Mouse (Mus musculus): ENCODE measurements around the gene Lrrc17.
"Not testable (repeated sequence)": the region's sequence is repeated elsewhere in the genome, so short reads cannot be mapped to it uniquely, and the experiment has no call there.

The Lrrc17 gene

GRCm38 (mm10) chr5:21544821-21545220 is 1.5 kb downstream of the Lrrc17 start:
- DNase-seq: no peak

- DNase-seq: no peak
These were observed 1.9 kb downstream of the Lrrc17 start for GRCm38 (mm10) chr5:21545227-21545626.

- DNase-seq: no peak
These were observed 2.4 kb downstream of the Lrrc17 start for GRCm38 (mm10) chr5:21545786-21546185.

- DNase-seq: no peak
These were observed 3.6 kb downstream of the Lrrc17 start for GRCm38 (mm10) chr5:21547005-21547404.

GRCm38 (mm10) chr5:21553685-21554084 is 10.3 kb downstream of the Lrrc17 start:
- no peak for DNase-seq

- no peak for DNase-seq
These were observed 11.4 kb downstream of the Lrrc17 start for GRCm38 (mm10) chr5:21554732-21555131.

GRCm38 (mm10) chr5:21556502-21556901 is 13.1 kb downstream of the Lrrc17 start:
- no peak for DNase-seq

- peak; percentile 29 for DNase-seq
These were observed 20.6 kb downstream of the Lrrc17 start for GRCm38 (mm10) chr5:21563936-21564335.

- DNase-seq: no peak
These were observed 22.2 kb downstream of the Lrrc17 start for GRCm38 (mm10) chr5:21565392-21566065.

- no peak for DNase-seq
These were observed 24.4 kb downstream of the Lrrc17 start for GRCm38 (mm10) chr5:21567784-21568183.

- DNase-seq: no peak
These were observed 29.5 kb downstream of the Lrrc17 start for GRCm38 (mm10) chr5:21572764-21573416.

GRCm38 (mm10) chr5:21574386-21575209 is 31.2 kb downstream of the Lrrc17 start:
- DNase-seq: no peak

GRCm38 (mm10) chr5:21575210-21575550 is 31.8 kb downstream of the Lrrc17 start:
- no peak for DNase-seq

GRCm38 (mm10) chr5:21578136-21578535 is 34.8 kb downstream of the Lrrc17 start:
- DNase-seq: no peak

GRCm38 (mm10) chr5:21586763-21587162 is 43.4 kb downstream of the Lrrc17 start:
- DNase-seq: peak; percentile 69

GRCm38 (mm10) chr5:21587683-21588082 is 44.3 kb downstream of the Lrrc17 start:
- no peak for DNase-seq

GRCm38 (mm10) chr5:21588220-21588619 is 44.9 kb downstream of the Lrrc17 start:
- no peak for DNase-seq

- DNase-seq: no peak
These were observed 48.7 kb downstream of the Lrrc17 start for GRCm38 (mm10) chr5:21592106-21592505.

GRCm38 (mm10) chr5:21593201-21593709 is 49.9 kb downstream of the Lrrc17 start:
- DNase-seq: no peak

- not testable (repeated sequence) for DNase-seq
These were observed 56.2 kb downstream of the Lrrc17 start for GRCm38 (mm10) chr5:21599536-21599935.

- no peak for DNase-seq
These were observed 56.6 kb downstream of the Lrrc17 start for GRCm38 (mm10) chr5:21599961-21600360.

GRCm38 (mm10) chr5:21605936-21606335 is 62.6 kb downstream of the Lrrc17 start:
- no peak for DNase-seq
